Mouse (Mus musculus): ENCODE measurements at regions not wholly inside any gene's neighbourhood (a gene's known extent, or its start where the extent isn't known, plus 50 kb on each side); places are given as distances from the start of the nearest gene placed in this dataset.

DNA sequence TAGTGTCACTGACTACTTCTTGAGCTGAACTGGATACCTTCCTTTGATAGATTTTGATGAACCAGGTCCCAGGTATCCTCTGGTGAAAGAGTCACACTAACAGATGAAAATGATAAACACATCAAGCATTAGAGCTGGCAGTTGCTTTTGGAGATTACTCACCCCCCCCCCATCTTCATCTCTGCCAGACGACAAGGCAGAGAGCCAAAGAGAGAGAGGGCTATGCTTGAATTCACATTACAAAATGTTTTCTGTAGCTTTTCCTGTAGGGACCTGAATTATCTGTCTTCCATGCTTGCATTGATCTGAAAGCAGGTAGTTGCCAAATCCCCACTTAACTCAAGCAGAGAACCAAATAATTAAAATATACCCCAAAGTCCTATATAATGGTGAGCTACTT lies 525.3 kb downstream of the Gsdmc2 start:
- Histone ChIP-seq H3K9ac (ENCODE audit: low read depth, low read length) (no peak overlapping the region), H3K4me3 (ENCODE audit: low read depth, low read length) (no peak overlapping the region), H3K9me3 (replicated peaks; ENCODE audit: control insufficient read depth, low read length) (no peaks in the 10 kb centered on the region), H3K27me3 (ENCODE audit: control insufficient read depth, insufficient read depth, low read depth, low read length) (no peaks in the 10 kb centered on the region), H3K27ac (ENCODE audit: low read length) (no peak overlapping the region), H3K36me3 (ENCODE audit: control insufficient read depth, insufficient read depth) (no peaks in the 10 kb centered on the region), H3K4me1 (ENCODE audit: control insufficient read depth, low read depth, low read length) (no peaks in the 10 kb centered on the region), H3K4me2 (ENCODE audit: low read depth, low read length) (no peak overlapping the region)
- ATAC-seq (ENCODE audit: low read depth) = no peak
- WGBS (ENCODE audit: insufficient replicate concordance) = 55% methylated on average over 1 of the region's 1 CpGs

GRCm38 (mm10) chr15:63310426-63310825 lies 534.6 kb downstream of the Gsdmc2 start:
- WGBS (ENCODE audit: insufficient replicate concordance) = 57% methylated on average over 2 of the region's 2 CpGs
- Histone ChIP-seq H3K27me3 (ENCODE audit: control insufficient read depth, insufficient read depth, low read depth, low read length) (no peaks in the 10 kb centered on the region), H3K27ac (ENCODE audit: low read length) (no peak overlapping the region), H3K4me3 (ENCODE audit: low read depth, low read length) (no peak overlapping the region), H3K36me3 (ENCODE audit: control insufficient read depth, insufficient read depth) (no peaks in the 10 kb centered on the region), H3K9me3 (replicated peaks; ENCODE audit: control insufficient read depth, low read length) (no peaks in the 10 kb centered on the region), H3K9ac (ENCODE audit: low read depth, low read length) (no peak overlapping the region), H3K4me2 (ENCODE audit: low read depth, low read length) (no peak overlapping the region), H3K4me1 (ENCODE audit: control insufficient read depth, low read depth, low read length) (no peaks in the 10 kb centered on the region)
- no peak for ATAC-seq (ENCODE audit: low read depth)

DNA sequence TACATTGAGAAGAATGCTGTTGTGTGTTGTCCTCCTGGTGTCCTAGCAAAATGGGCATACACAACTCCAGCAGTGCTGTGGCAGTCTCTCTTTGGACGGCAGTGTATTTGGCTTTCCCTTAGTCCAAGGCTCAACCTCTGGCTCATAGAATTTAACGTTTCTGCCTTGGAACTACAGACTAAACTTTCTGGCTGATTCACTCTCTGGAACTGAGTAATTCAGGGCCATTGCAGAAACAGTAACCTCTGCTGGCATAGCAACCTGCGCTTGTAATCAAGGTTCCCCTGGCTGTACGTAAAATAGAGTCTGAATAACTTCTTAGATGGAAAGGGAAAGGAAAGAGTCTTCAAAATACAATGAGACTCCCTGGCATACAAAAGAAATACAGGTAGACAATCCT lies 545.7 kb downstream of the Gsdmc2 start:
- H3K4me2 ChIP-seq (ENCODE audit: low read depth, low read length) = no peak overlapping the region
- no peaks in the 10 kb centered on the region for H3K9me3 ChIP-seq (replicated peaks; ENCODE audit: control insufficient read depth, low read length)
- no peaks in the 10 kb centered on the region for H3K4me1 ChIP-seq (ENCODE audit: control insufficient read depth, low read depth, low read length)
- no peak overlapping the region for H3K9ac ChIP-seq (ENCODE audit: low read depth, low read length)
- WGBS (ENCODE audit: insufficient replicate concordance) = 64% methylated on average over 4 of the region's 4 CpGs
- H3K36me3 ChIP-seq (ENCODE audit: control insufficient read depth, insufficient read depth) = no peaks in the 10 kb centered on the region
- H3K4me3 ChIP-seq (ENCODE audit: low read depth, low read length) = no peak overlapping the region
- no peak overlapping the region for H3K27ac ChIP-seq (ENCODE audit: low read length)
- ATAC-seq (ENCODE audit: low read depth) = no peak
- no peaks in the 10 kb centered on the region for H3K27me3 ChIP-seq (ENCODE audit: control insufficient read depth, insufficient read depth, low read depth, low read length)

DNA sequence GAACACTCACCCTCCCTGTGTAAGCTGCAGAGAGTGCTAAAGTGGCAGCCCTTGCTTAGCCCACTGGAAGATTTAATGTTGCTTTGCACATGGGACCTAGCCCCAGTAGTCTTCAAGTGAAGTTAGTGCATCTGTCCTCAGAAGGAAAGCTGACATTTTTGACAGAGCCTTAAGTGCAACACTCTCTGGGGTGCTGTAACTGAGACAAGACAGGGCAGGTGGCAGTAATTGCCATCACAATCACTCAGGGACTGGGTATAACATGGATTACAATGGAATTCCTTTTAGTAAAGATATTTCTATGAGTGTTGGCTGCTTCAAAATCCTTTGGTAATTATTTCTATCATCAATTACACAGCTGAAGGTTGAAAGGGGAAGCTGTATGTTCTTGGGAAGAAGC lies 556.4 kb downstream of the Gsdmc2 start:
- Histone ChIP-seq H3K27ac (ENCODE audit: low read length) (no peak overlapping the region), H3K4me1 (ENCODE audit: control insufficient read depth, low read depth, low read length) (no peaks in the 10 kb centered on the region), H3K4me2 (ENCODE audit: low read depth, low read length) (no peak overlapping the region), H3K36me3 (ENCODE audit: control insufficient read depth, insufficient read depth) (no peaks in the 10 kb centered on the region), H3K27me3 (ENCODE audit: control insufficient read depth, insufficient read depth, low read depth, low read length) (no peaks in the 10 kb centered on the region), H3K4me3 (ENCODE audit: low read depth, low read length) (no peak overlapping the region), H3K9ac (ENCODE audit: low read depth, low read length) (no peak overlapping the region), H3K9me3 (replicated peaks; ENCODE audit: control insufficient read depth, low read length) (no peaks in the 10 kb centered on the region)
- ATAC-seq (ENCODE audit: low read depth) = no peak

- ATAC-seq (ENCODE audit: low read depth) = no peak
- Histone ChIP-seq H3K27ac (ENCODE audit: low read length) (no peak overlapping the region), H3K9ac (ENCODE audit: low read depth, low read length) (no peak overlapping the region), H3K4me2 (ENCODE audit: low read depth, low read length) (no peak overlapping the region), H3K4me1 (ENCODE audit: control insufficient read depth, low read depth, low read length) (no peaks in the 10 kb centered on the region), H3K4me3 (ENCODE audit: low read depth, low read length) (no peak overlapping the region), H3K9me3 (replicated peaks; ENCODE audit: control insufficient read depth, low read length) (no peaks in the 10 kb centered on the region), H3K36me3 (ENCODE audit: control insufficient read depth, insufficient read depth) (no peaks in the 10 kb centered on the region), H3K27me3 (ENCODE audit: control insufficient read depth, insufficient read depth, low read depth, low read length) (no peaks in the 10 kb centered on the region)
- WGBS (ENCODE audit: insufficient replicate concordance) = 59% methylated on average over 1 of the region's 1 CpGs
These were observed 559.0 kb downstream of the Gsdmc2 start for GRCm38 (mm10) chr15:63286026-63286425.

DNA sequence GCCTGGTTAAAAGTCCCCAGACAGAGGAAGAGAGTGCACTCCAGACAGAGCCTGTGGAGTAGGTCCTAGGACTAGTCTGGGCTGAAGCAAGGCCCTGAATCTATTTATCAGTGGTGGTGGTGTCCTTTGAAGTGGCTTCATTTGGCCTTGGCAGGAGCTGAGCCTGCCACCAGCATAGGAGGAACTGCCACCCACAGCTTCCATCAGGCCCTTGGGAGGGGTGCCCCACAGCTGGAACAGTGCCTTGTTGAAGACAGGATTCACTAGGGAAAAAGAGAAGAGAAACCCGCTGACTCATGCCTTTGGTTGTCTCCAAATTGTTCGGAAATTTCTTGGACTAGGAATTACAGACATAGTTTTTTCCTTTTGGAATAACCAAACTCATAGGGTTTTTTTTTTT lies 574.6 kb downstream of the Gsdmc2 start:
- no peaks in the 10 kb centered on the region for H3K36me3 ChIP-seq (ENCODE audit: control insufficient read depth, insufficient read depth)
- 65% methylated on average over 2 of the region's 2 CpGs for WGBS (ENCODE audit: insufficient replicate concordance)
- H3K4me1 ChIP-seq (ENCODE audit: control insufficient read depth, low read depth, low read length) = no peaks in the 10 kb centered on the region
- no peak overlapping the region for H3K4me3 ChIP-seq (ENCODE audit: low read depth, low read length)
- H3K4me2 ChIP-seq (ENCODE audit: low read depth, low read length) = no peak overlapping the region
- H3K27ac ChIP-seq (ENCODE audit: low read length) = no peak overlapping the region
- no peak overlapping the region for H3K9ac ChIP-seq (ENCODE audit: low read depth, low read length)
- no peak for ATAC-seq (ENCODE audit: low read depth)
- no peaks in the 10 kb centered on the region for H3K27me3 ChIP-seq (ENCODE audit: control insufficient read depth, insufficient read depth, low read depth, low read length)
- H3K9me3 ChIP-seq (replicated peaks; ENCODE audit: control insufficient read depth, low read length) = no peaks in the 10 kb centered on the region

DNA sequence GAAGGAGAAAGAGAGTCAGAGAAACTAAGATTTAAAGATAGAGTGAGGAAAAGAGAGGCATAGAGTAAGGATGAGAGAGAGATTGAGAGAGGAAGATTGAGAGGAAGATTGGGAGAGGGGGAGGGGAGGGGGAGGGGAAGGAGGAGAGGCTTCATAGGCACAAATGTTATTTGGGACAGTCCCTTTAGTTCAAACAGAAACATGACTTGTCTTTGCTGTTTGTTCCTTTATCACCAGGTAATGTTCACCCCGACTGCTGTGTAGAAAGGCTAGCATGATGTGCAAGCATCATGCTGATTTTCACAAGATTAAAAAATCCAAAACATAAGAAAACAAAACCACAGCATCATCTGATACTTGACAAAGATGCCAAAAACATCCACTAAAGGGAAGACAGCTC lies 579.1 kb downstream of the Gsdmc2 start:
- no peaks in the 10 kb centered on the region for H3K9me3 ChIP-seq (replicated peaks; ENCODE audit: control insufficient read depth, low read length)
- H3K9ac ChIP-seq (ENCODE audit: low read depth, low read length) = no peak overlapping the region
- H3K27me3 ChIP-seq (ENCODE audit: control insufficient read depth, insufficient read depth, low read depth, low read length) = no peaks in the 10 kb centered on the region
- no peaks in the 10 kb centered on the region for H3K4me1 ChIP-seq (ENCODE audit: control insufficient read depth, low read depth, low read length)
- ATAC-seq (ENCODE audit: low read depth) = no peak
- H3K4me2 ChIP-seq (ENCODE audit: low read depth, low read length) = no peak overlapping the region
- no peak overlapping the region for H3K27ac ChIP-seq (ENCODE audit: low read length)
- H3K36me3 ChIP-seq (ENCODE audit: control insufficient read depth, insufficient read depth) = no peaks in the 10 kb centered on the region
- H3K4me3 ChIP-seq (ENCODE audit: low read depth, low read length) = no peak overlapping the region
- WGBS (ENCODE audit: insufficient replicate concordance) = 45% methylated on average over 1 of the region's 1 CpGs

- Histone ChIP-seq H3K4me3 (ENCODE audit: low read depth, low read length) (no peak overlapping the region), H3K9me3 (replicated peaks; ENCODE audit: control insufficient read depth, low read length) (no peaks in the 10 kb centered on the region), H3K27me3 (ENCODE audit: control insufficient read depth, insufficient read depth, low read depth, low read length) (no peaks in the 10 kb centered on the region), H3K4me2 (ENCODE audit: low read depth, low read length) (no peak overlapping the region), H3K9ac (ENCODE audit: low read depth, low read length) (no peak overlapping the region), H3K4me1 (ENCODE audit: control insufficient read depth, low read depth, low read length) (no peaks in the 10 kb centered on the region), H3K36me3 (ENCODE audit: control insufficient read depth, insufficient read depth) (no peaks in the 10 kb centered on the region), H3K27ac (ENCODE audit: low read length) (no peak overlapping the region)
- no peak for ATAC-seq (ENCODE audit: low read depth)
- WGBS (ENCODE audit: insufficient replicate concordance) = 46% methylated on average over 2 of the region's 2 CpGs
These were observed 589.2 kb downstream of the Gsdmc2 start for GRCm38 (mm10) chr15:63255736-63256135.

DNA sequence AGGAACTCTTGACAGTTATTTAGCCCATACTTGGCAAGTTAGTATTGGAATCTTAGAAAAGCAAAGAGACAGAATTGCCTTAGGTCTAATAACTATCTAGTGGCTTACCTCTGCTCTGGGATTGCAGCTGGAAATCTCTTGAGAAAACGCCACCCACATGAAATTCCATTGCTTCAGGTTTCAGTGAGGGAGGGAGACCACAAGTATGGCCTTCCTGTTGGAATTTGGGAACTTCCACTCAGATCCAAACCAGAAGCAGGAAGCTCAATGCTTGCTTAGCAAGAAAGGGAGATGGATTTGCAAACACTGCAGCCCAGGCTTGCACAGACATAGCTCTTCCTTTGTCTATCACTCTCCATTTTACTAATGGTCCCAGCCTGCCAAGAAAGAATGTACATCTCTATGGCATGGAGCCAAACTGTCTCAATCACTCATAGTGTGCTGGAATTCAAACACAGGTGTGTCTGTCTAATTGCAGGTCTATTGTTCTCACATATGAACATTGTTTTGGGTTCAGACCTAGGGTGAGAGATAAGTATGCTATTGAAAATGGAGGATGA lies 592.1 kb downstream of the Gsdmc2 start:
- H3K9me3 ChIP-seq (replicated peaks; ENCODE audit: control insufficient read depth, low read length) = no peaks in the 10 kb centered on the region
- no peak overlapping the region for H3K4me3 ChIP-seq (ENCODE audit: low read depth, low read length)
- 52% methylated on average over 1 of the region's 1 CpGs for WGBS (ENCODE audit: insufficient replicate concordance)
- no peaks in the 10 kb centered on the region for H3K4me1 ChIP-seq (ENCODE audit: control insufficient read depth, low read depth, low read length)
- no peak for ATAC-seq (ENCODE audit: low read depth)
- no peaks in the 10 kb centered on the region for H3K27me3 ChIP-seq (ENCODE audit: control insufficient read depth, insufficient read depth, low read depth, low read length)
- no peaks in the 10 kb centered on the region for H3K36me3 ChIP-seq (ENCODE audit: control insufficient read depth, insufficient read depth)
- H3K27ac ChIP-seq (ENCODE audit: low read length) = no peak overlapping the region
- no peak overlapping the region for H3K4me2 ChIP-seq (ENCODE audit: low read depth, low read length)
- H3K9ac ChIP-seq (ENCODE audit: low read depth, low read length) = no peak overlapping the region

DNA sequence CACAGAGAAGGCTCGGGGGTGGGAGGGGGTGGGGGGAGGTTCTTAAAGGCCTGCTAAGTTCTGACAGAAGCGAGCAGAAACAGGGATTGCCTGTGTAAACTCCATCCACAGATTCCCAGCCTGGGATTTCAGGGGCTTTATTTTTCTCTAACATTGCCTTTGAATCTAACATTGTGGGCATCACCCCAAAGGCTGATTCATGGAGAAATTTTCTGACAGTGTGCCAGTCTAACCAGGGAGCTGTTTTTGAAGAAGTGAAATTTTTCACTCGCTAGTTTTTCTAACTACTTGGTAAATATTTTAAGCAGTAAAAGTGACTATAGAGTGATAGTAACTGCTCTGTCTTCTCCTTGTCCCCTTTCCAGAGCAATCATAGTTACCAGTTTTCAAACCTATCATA lies 606.4 kb downstream of the Gsdmc2 start:
- Histone ChIP-seq H3K4me3 (ENCODE audit: low read depth, low read length) (no peak overlapping the region), H3K27me3 (ENCODE audit: control insufficient read depth, insufficient read depth, low read depth, low read length) (no peaks in the 10 kb centered on the region), H3K36me3 (ENCODE audit: control insufficient read depth, insufficient read depth) (no peaks in the 10 kb centered on the region), H3K9ac (ENCODE audit: low read depth, low read length) (no peak overlapping the region), H3K9me3 (replicated peaks; ENCODE audit: control insufficient read depth, low read length) (no peaks in the 10 kb centered on the region), H3K4me1 (ENCODE audit: control insufficient read depth, low read depth, low read length) (no peaks in the 10 kb centered on the region), H3K4me2 (ENCODE audit: low read depth, low read length) (no peak overlapping the region), H3K27ac (ENCODE audit: low read length) (no peak overlapping the region)
- ATAC-seq (ENCODE audit: low read depth) = no peak
- WGBS (ENCODE audit: insufficient replicate concordance) = 55% methylated on average over 3 of the region's 3 CpGs
